Mouse (Mus musculus): Measurements from ENCODE around the gene Gpr183. TPM values are rescaled to one million over a fixed set of nuclear protein-coding genes. Genes with fewer than 3 reads are reported as not detected.

Gpr183 gene
- polyA plus RNA-seq, 1 experiment from 2014 or later, result 4.0 TPM

GRCm38 (mm10) chr14:121927451-121927850, 37.5 kb downstream of the Gpr183 start:
- Histone ChIP-seq H3K36me3 (ENCODE audit: control insufficient read depth, insufficient read depth, low read length) (no peaks in the 10 kb centered on the region), H3K27me3 (ENCODE audit: control insufficient read depth, insufficient read depth, low read length) (no peaks in the 10 kb centered on the region), H3K4me1 (ENCODE audit: control insufficient read depth, insufficient read depth, low read length) (no peaks in the 10 kb centered on the region), H3K9ac (ENCODE audit: low read depth, low read length) (no peak overlapping the region), H3K9me3 (ENCODE audit: control insufficient read depth, low read length) (no peaks in the 10 kb centered on the region), H3K4me2 (replicated peaks; ENCODE audit: low read depth, low read length) (no peak overlapping the region), H3K27ac (ENCODE audit: low read depth, low read length) (no peak overlapping the region), H3K4me3 (ENCODE audit: low read length) (no peak overlapping the region)
- 92% methylated on average over 8 of the region's 8 CpGs for WGBS
- 0 out of 2 replicates have a peak, but pooled peaks have one; percentile 44 for ATAC-seq (ENCODE audit: low FRiP score, low TSS enrichment)

GRCm38 (mm10) chr14:121926901-121927300, 38.1 kb downstream of the Gpr183 start:
- no peak overlapping the region for H3K9ac ChIP-seq (ENCODE audit: low read depth, low read length)
- ATAC-seq (ENCODE audit: low FRiP score, low TSS enrichment), result no peak
- no peak overlapping the region for H3K4me2 ChIP-seq (replicated peaks; ENCODE audit: low read depth, low read length)
- H3K4me3 ChIP-seq (ENCODE audit: low read length), result no peak overlapping the region
- H3K27me3 ChIP-seq (ENCODE audit: control insufficient read depth, insufficient read depth, low read length), result no peaks in the 10 kb centered on the region
- no peaks in the 10 kb centered on the region for H3K4me1 ChIP-seq (ENCODE audit: control insufficient read depth, insufficient read depth, low read length)
- WGBS, result 85% methylated on average over 6 of the region's 6 CpGs
- H3K27ac ChIP-seq (ENCODE audit: low read depth, low read length), result no peak overlapping the region
- H3K36me3 ChIP-seq (ENCODE audit: control insufficient read depth, insufficient read depth, low read length), result no peaks in the 10 kb centered on the region
- no peaks in the 10 kb centered on the region for H3K9me3 ChIP-seq (ENCODE audit: control insufficient read depth, low read length)

GRCm38 (mm10) chr14:121924876-121925275, 40.1 kb downstream of the Gpr183 start:
- 85% methylated on average over 6 of the region's 6 CpGs for WGBS
- no peak for ATAC-seq (ENCODE audit: low FRiP score, low TSS enrichment)
- no peaks in the 10 kb centered on the region for H3K27me3 ChIP-seq (ENCODE audit: control insufficient read depth, insufficient read depth, low read length)
- H3K27ac ChIP-seq (ENCODE audit: low read depth, low read length), result no peak overlapping the region
- peaks cover 8% of the 10 kb centered on the region; the same call in 1 of the 2 replicates for H3K4me1 ChIP-seq (ENCODE audit: control insufficient read depth, insufficient read depth, low read length)
- no peak overlapping the region for H3K4me2 ChIP-seq (replicated peaks; ENCODE audit: low read depth, low read length)
- H3K36me3 ChIP-seq (ENCODE audit: control insufficient read depth, insufficient read depth, low read length), result no peaks in the 10 kb centered on the region
- H3K9me3 ChIP-seq (ENCODE audit: control insufficient read depth, low read length), result no peaks in the 10 kb centered on the region
- H3K4me3 ChIP-seq (ENCODE audit: low read length), result no peak overlapping the region
- H3K9ac ChIP-seq (ENCODE audit: low read depth, low read length), result no peak overlapping the region

- Histone ChIP-seq H3K4me1 (ENCODE audit: control insufficient read depth, insufficient read depth, low read length) (peaks cover 8% of the 10 kb centered on the region; the same call in 1 of the 2 replicates), H3K9ac (ENCODE audit: low read depth, low read length) (no peak overlapping the region), H3K4me3 (ENCODE audit: low read length) (no peak overlapping the region), H3K4me2 (replicated peaks; ENCODE audit: low read depth, low read length) (no peak overlapping the region), H3K36me3 (ENCODE audit: control insufficient read depth, insufficient read depth, low read length) (no peaks in the 10 kb centered on the region; the same call in 1 of the 2 replicates), H3K27me3 (ENCODE audit: control insufficient read depth, insufficient read depth, low read length) (no peaks in the 10 kb centered on the region), H3K9me3 (ENCODE audit: control insufficient read depth, low read length) (no peaks in the 10 kb centered on the region), H3K27ac (ENCODE audit: low read depth, low read length) (no peak overlapping the region)
- 73% methylated on average over 4 of the region's 4 CpGs for WGBS
- ATAC-seq (ENCODE audit: low FRiP score, low TSS enrichment), result no peak
These were observed 42.3 kb downstream of the Gpr183 start for GRCm38 (mm10) chr14:121922731-121923130.

GRCm38 (mm10) chr14:121922016-121922415, 43.0 kb downstream of the Gpr183 start:
- no peak overlapping the region for H3K9ac ChIP-seq (ENCODE audit: low read depth, low read length)
- H3K4me1 ChIP-seq (ENCODE audit: control insufficient read depth, insufficient read depth, low read length), result peaks cover 8% of the 10 kb centered on the region; the same call in 1 of the 2 replicates
- peaks cover 7% of the 10 kb centered on the region; the same call in 1 of the 2 replicates for H3K36me3 ChIP-seq (ENCODE audit: control insufficient read depth, insufficient read depth, low read length)
- 86% methylated on average over 4 of the region's 4 CpGs for WGBS
- H3K4me3 ChIP-seq (ENCODE audit: low read length), result no peak overlapping the region
- H3K27me3 ChIP-seq (ENCODE audit: control insufficient read depth, insufficient read depth, low read length), result no peaks in the 10 kb centered on the region
- no peak for ATAC-seq (ENCODE audit: low FRiP score, low TSS enrichment)
- H3K27ac ChIP-seq (ENCODE audit: low read depth, low read length), result no peak overlapping the region
- no peak overlapping the region for H3K4me2 ChIP-seq (replicated peaks; ENCODE audit: low read depth, low read length)
- H3K9me3 ChIP-seq (ENCODE audit: control insufficient read depth, low read length), result no peaks in the 10 kb centered on the region

- H3K4me1 ChIP-seq (ENCODE audit: control insufficient read depth, insufficient read depth, low read length), result peaks cover 8% of the 10 kb centered on the region; the same call in 1 of the 2 replicates
- no peak overlapping the region for H3K9ac ChIP-seq (ENCODE audit: low read depth, low read length)
- peak overlapping the region; percentile 56; the same call in 1 of the 2 replicates for H3K27ac ChIP-seq (ENCODE audit: low read depth, low read length)
- 64% methylated on average over 12 of the region's 12 CpGs for WGBS
- H3K4me2 ChIP-seq (replicated peaks; ENCODE audit: low read depth, low read length), result no peak overlapping the region
- no peaks in the 10 kb centered on the region for H3K9me3 ChIP-seq (ENCODE audit: control insufficient read depth, low read length)
- H3K27me3 ChIP-seq (ENCODE audit: control insufficient read depth, insufficient read depth, low read length), result no peaks in the 10 kb centered on the region
- no peak overlapping the region for H3K4me3 ChIP-seq (ENCODE audit: low read length)
- peaks cover 20% of the 10 kb centered on the region; the same call in 1 of the 2 replicates for H3K36me3 ChIP-seq (ENCODE audit: control insufficient read depth, insufficient read depth, low read length)
- ATAC-seq (ENCODE audit: low FRiP score, low TSS enrichment), result peak; percentile 71
These were observed 44.4 kb downstream of the Gpr183 start for GRCm38 (mm10) chr14:121920511-121921124.

- H3K4me3 ChIP-seq (ENCODE audit: low read length), result no peak overlapping the region
- no peak overlapping the region for H3K4me2 ChIP-seq (replicated peaks; ENCODE audit: low read depth, low read length)
- no peaks in the 10 kb centered on the region for H3K27me3 ChIP-seq (ENCODE audit: control insufficient read depth, insufficient read depth, low read length)
- peaks cover 8% of the 10 kb centered on the region; the same call in 1 of the 2 replicates for H3K4me1 ChIP-seq (ENCODE audit: control insufficient read depth, insufficient read depth, low read length)
- no peak for ATAC-seq (ENCODE audit: low FRiP score, low TSS enrichment)
- 30% methylated on average over 3 of the region's 3 CpGs for WGBS
- no peak overlapping the region for H3K27ac ChIP-seq (ENCODE audit: low read depth, low read length)
- no peaks in the 10 kb centered on the region for H3K9me3 ChIP-seq (ENCODE audit: control insufficient read depth, low read length)
- no peak overlapping the region for H3K9ac ChIP-seq (ENCODE audit: low read depth, low read length)
- H3K36me3 ChIP-seq (ENCODE audit: control insufficient read depth, insufficient read depth, low read length), result peaks cover 21% of the 10 kb centered on the region; the same call in 1 of the 2 replicates
These were observed 45.2 kb downstream of the Gpr183 start for GRCm38 (mm10) chr14:121919752-121920151.

- peaks cover 21% of the 10 kb centered on the region; the same call in 1 of the 2 replicates for H3K36me3 ChIP-seq (ENCODE audit: control insufficient read depth, insufficient read depth, low read length)
- ATAC-seq (ENCODE audit: low FRiP score, low TSS enrichment), result no peak
- no peaks in the 10 kb centered on the region for H3K9me3 ChIP-seq (ENCODE audit: control insufficient read depth, low read length)
- no peak overlapping the region for H3K9ac ChIP-seq (ENCODE audit: low read depth, low read length)
- H3K4me1 ChIP-seq (ENCODE audit: control insufficient read depth, insufficient read depth, low read length), result peaks cover 8% of the 10 kb centered on the region; the same call in 1 of the 2 replicates
- no peaks in the 10 kb centered on the region for H3K27me3 ChIP-seq (ENCODE audit: control insufficient read depth, insufficient read depth, low read length)
- no peak overlapping the region for H3K27ac ChIP-seq (ENCODE audit: low read depth, low read length)
- H3K4me3 ChIP-seq (ENCODE audit: low read length), result no peak overlapping the region
- no peak overlapping the region for H3K4me2 ChIP-seq (replicated peaks; ENCODE audit: low read depth, low read length)
- WGBS, result 85% methylated on average over 3 of the region's 3 CpGs
These were observed 46.7 kb downstream of the Gpr183 start for GRCm38 (mm10) chr14:121918266-121918665.

- no peaks in the 10 kb centered on the region for H3K27me3 ChIP-seq (ENCODE audit: control insufficient read depth, insufficient read depth, low read length)
- H3K4me1 ChIP-seq (ENCODE audit: control insufficient read depth, insufficient read depth, low read length), result peaks cover 8% of the 10 kb centered on the region; the same call in 1 of the 2 replicates
- H3K4me3 ChIP-seq (ENCODE audit: low read length), result no peak overlapping the region
- no peaks in the 10 kb centered on the region for H3K9me3 ChIP-seq (ENCODE audit: control insufficient read depth, low read length)
- no peak overlapping the region for H3K27ac ChIP-seq (ENCODE audit: low read depth, low read length)
- ATAC-seq (ENCODE audit: low FRiP score, low TSS enrichment), result no peak
- H3K9ac ChIP-seq (ENCODE audit: low read depth, low read length), result no peak overlapping the region
- peaks cover 27% of the 10 kb centered on the region for H3K36me3 ChIP-seq (ENCODE audit: control insufficient read depth, insufficient read depth, low read length)
- WGBS, result 87% methylated on average over 6 of the region's 6 CpGs
- H3K4me2 ChIP-seq (replicated peaks; ENCODE audit: low read depth, low read length), result no peak overlapping the region
These were observed 48.5 kb downstream of the Gpr183 start for GRCm38 (mm10) chr14:121916311-121917094.
